Mouse (Mus musculus): ENCODE measurements around the gene Tshz2. TPM values are rescaled to one million over a fixed set of nuclear protein-coding genes. Genes with fewer than 3 reads are reported as not detected.

Tshz2 gene
- polyA plus RNA-seq, 1 experiment from 2014 or later: 3.4 TPM

DNA sequence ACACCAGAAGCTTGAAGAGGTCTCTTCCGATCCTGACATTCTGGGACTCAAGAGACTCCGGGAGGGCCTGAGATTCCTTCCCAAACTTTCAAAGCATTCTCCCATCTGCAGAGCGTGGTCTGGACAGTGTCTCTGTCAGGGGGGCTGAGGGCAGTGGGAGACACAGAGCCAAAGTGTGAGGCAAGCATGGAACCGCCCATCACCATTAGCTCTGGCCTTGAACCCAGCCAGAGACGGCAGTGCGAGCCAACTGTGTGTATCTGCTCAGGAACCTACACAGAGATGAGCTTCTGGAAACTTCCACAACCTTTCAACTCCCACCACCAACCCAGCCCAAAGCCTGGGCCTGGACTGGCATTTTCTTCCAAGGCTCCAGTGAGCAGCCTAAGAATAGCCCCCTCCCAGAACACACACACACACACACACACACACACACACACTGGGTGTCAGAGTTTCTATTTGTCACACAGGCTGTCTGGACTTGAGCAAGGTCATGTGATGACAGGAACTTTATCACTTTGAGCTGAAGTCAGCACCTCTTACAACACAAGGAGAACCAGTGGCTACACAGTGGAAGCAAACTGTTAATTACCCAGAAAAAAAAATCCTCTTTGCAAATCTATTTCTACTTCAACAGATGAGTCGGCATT is 67.2 kb downstream of the Tshz2 start:
- Histone ChIP-seq H3K4me3 (ENCODE audit: low read depth, low read length) (no peak overlapping the region), H3K36me3 (ENCODE audit: insufficient read depth, low read length) (no peaks in the 10 kb centered on the region), H3K4me1 (ENCODE audit: insufficient read depth, low read depth, low read length) (no peaks in the 10 kb centered on the region; the same call in 1 of the 2 replicates), H3K27ac (ENCODE audit: low read length) (no peak overlapping the region), H3K27me3 (replicated peaks; ENCODE audit: insufficient read depth, low read length) (no peaks in the 10 kb centered on the region), H3K9ac (replicated peaks; ENCODE audit: low read depth) (no peak overlapping the region), H3K9me3 (ENCODE audit: low read length) (no peaks in the 10 kb centered on the region), H3K4me2 (replicated peaks; ENCODE audit: low read depth, low read length) (no peak overlapping the region)
- ATAC-seq: peak; percentile 64
- TF ChIP-seq EP300 (IDR thresholded peaks at IDR 0.05): no peak
- no peak for TF ChIP-seq CTCF (IDR thresholded peaks at IDR 0.05)
- 40% methylated on average over 7 of the region's 7 CpGs for WGBS
- DNase-seq (ENCODE audit: low spot score): peak; percentile 59

DNA sequence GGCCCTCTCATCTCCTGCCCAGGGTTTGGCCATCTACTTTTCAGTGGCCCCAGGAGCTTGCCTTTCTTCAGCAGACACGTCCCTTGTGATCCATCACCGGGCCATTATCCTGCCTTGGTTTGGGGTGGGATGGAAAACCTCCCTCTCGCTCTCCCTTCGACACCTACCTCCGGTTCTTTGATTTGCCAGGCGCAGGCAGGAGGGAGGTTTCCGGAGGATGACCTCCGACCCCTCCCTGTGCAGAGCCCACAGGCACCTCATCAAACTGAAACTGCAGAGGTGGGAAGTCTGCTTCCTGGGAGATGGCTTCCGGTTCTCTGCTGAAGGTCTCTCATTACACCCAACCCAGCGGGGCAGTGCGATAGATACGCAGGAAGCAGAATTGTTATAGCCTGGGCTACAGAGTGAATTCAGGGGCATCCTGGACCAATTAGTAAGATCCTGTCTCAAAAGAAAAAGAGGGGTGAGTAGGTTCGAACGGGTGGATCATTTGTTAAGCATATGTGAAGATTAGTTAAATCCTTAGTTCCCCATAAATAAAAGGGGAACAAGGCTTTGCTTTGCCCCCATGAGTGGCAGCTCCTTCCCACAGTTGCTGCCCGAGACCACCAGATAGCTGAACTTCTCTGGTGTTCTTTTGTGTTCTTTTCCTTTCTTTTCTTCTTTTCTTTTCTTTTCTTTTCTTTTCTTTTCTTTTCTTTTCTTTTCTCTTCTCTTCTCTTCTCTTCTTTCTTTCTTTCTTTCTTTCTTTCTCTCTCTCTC is 70.1 kb downstream of the Tshz2 start:
- Histone ChIP-seq H3K27ac (ENCODE audit: low read length) (no peak overlapping the region), H3K4me1 (ENCODE audit: insufficient read depth, low read depth, low read length) (no peaks in the 10 kb centered on the region; the same call in 1 of the 2 replicates), H3K4me2 (replicated peaks; ENCODE audit: low read depth, low read length) (no peak overlapping the region), H3K9me3 (ENCODE audit: low read length) (no peaks in the 10 kb centered on the region), H3K27me3 (replicated peaks; ENCODE audit: insufficient read depth, low read length) (no peaks in the 10 kb centered on the region), H3K36me3 (ENCODE audit: insufficient read depth, low read length) (no peaks in the 10 kb centered on the region), H3K4me3 (ENCODE audit: low read depth, low read length) (no peak overlapping the region), H3K9ac (replicated peaks; ENCODE audit: low read depth) (no peak overlapping the region)
- DNase-seq (ENCODE audit: low spot score) (no peak), ATAC-seq (no peak)
- TF ChIP-seq EP300 (IDR thresholded peaks at IDR 0.05): no peak
- no peak for TF ChIP-seq CTCF (IDR thresholded peaks at IDR 0.05)
- WGBS: 54% methylated on average over 15 of the region's 15 CpGs

DNA sequence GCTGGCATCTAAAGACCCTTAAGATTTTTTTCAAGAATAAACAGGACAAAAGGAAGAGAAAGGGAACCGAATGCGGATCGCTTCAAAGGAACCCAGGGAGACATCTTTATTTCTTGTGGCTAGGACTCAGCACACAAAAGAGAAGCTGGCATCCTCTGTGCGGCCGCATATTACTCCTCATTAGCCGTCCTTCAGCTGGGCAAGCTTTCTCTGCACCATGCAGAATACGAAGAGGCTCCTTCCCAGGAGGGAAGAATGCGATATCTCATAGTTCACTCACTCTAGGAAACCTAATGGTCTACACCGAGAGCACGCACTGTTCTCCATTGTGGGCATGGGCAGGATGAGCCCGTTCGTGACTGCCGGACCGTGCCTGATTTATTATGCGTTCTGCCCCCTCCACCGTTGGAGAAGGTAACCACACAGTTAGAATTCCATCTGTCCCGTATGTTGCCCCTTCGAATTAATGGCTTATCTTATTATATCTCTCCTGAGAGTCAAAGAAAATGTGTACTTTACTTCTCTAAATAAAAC is 89.0 kb downstream of the Tshz2 start:
- H3K27ac ChIP-seq (ENCODE audit: low read length): no peak overlapping the region
- no peak for ATAC-seq
- H3K4me2 ChIP-seq (replicated peaks; ENCODE audit: low read depth, low read length): no peak overlapping the region
- no peaks in the 10 kb centered on the region for H3K27me3 ChIP-seq (replicated peaks; ENCODE audit: insufficient read depth, low read length)
- H3K9ac ChIP-seq (replicated peaks; ENCODE audit: low read depth): no peak overlapping the region
- TF ChIP-seq EP300 (IDR thresholded peaks at IDR 0.05) (no peak), CTCF (IDR thresholded peaks at IDR 0.05) (no peak)
- H3K9me3 ChIP-seq (ENCODE audit: low read length): no peaks in the 10 kb centered on the region
- H3K4me1 ChIP-seq (ENCODE audit: insufficient read depth, low read depth, low read length): peaks cover 6% of the 10 kb centered on the region; the same call in 1 of the 2 replicates
- H3K36me3 ChIP-seq (ENCODE audit: insufficient read depth, low read length): no peaks in the 10 kb centered on the region
- 62% methylated on average over 18 of the region's 18 CpGs for WGBS
- DNase-seq (ENCODE audit: low spot score): no peak
- H3K4me3 ChIP-seq (ENCODE audit: low read depth, low read length): no peak overlapping the region

DNA sequence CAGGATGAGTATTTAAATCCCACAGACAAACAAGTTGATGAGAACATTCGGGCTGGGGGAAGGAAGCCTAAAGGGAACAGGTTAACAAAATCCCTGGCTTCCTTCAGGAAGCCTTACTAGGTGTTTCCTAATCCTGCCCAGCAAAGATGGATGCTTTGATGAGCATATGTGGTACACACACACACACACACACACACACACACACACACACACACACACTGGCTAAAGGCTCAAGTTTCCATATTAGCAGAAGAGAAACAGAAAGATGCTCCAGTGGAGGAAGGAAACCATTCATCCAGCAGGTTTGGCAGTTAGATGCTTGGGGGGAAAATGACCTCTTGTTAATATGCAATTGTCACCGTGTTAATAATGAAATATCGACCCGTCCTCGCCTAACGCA is 89.5 kb downstream of the Tshz2 start:
- 62% methylated on average over 6 of the region's 6 CpGs for WGBS
- Histone ChIP-seq H3K9ac (replicated peaks; ENCODE audit: low read depth) (no peak overlapping the region), H3K4me2 (replicated peaks; ENCODE audit: low read depth, low read length) (no peak overlapping the region), H3K9me3 (ENCODE audit: low read length) (no peaks in the 10 kb centered on the region), H3K27me3 (replicated peaks; ENCODE audit: insufficient read depth, low read length) (no peaks in the 10 kb centered on the region), H3K4me1 (ENCODE audit: insufficient read depth, low read depth, low read length) (peaks cover 6% of the 10 kb centered on the region; the same call in 1 of the 2 replicates), H3K27ac (ENCODE audit: low read length) (no peak overlapping the region), H3K4me3 (ENCODE audit: low read depth, low read length) (no peak overlapping the region), H3K36me3 (ENCODE audit: insufficient read depth, low read length) (no peaks in the 10 kb centered on the region)
- ATAC-seq (no peak), DNase-seq (ENCODE audit: low spot score) (no peak)
- TF ChIP-seq CTCF (IDR thresholded peaks at IDR 0.05): no peak
- TF ChIP-seq EP300 (IDR thresholded peaks at IDR 0.05): peak; percentile 28; the same call in 1 of the 2 replicates

DNA sequence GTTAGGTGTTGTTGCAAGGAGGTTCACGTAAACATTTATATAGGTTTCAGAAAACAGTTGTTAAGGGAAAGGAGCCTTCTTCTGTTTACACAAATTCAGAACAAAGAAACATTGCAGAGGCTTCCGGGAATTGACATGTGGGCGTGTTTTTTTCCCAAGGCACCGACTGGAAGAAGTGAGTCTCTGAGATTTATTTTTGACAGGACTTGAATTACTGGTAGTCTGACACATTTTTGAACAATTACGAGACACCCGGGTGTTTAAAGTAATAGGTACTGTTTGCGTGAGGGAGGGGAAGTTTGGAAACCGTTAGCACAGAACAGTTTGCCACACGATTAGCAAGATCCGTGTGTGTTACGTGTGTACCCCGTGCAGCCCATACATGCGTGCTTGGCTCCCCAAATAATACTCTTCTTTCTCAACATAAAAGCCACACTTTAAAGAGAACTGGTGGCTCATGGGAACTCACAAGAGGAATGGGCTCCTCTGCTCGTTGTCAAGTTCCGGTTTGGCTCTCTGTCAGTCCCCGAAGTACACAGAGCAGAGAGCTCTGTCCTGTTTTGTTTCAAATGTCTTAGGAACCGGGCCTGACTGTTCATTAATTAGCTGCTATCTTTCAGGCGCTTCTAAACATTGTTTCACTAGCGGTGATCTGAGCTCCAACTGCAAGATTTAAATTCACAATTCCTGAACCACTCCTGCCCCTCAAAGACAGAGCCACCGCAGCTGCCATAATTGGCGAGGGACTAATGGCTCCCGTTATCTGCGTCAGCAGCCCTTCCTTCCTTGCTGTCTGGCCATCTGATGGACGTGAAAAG is 91.0 kb downstream of the Tshz2 start:
- Histone ChIP-seq H3K9ac (replicated peaks; ENCODE audit: low read depth) (no peak overlapping the region), H3K4me1 (ENCODE audit: insufficient read depth, low read depth, low read length) (peaks cover 6% of the 10 kb centered on the region; the same call in 1 of the 2 replicates)

More for the DNA sequence above, 91.0 kb downstream of the Tshz2 start:
- Histone ChIP-seq H3K4me3 (ENCODE audit: low read depth, low read length) (peak overlapping the region; percentile 5; the same call in 1 of the 2 replicates), H3K4me2 (replicated peaks; ENCODE audit: low read depth, low read length) (peak overlapping the region; percentile 45), H3K27ac (ENCODE audit: low read length) (peak overlapping the region; percentile 76), H3K9me3 (ENCODE audit: low read length) (no peaks in the 10 kb centered on the region), H3K27me3 (replicated peaks; ENCODE audit: insufficient read depth, low read length) (no peaks in the 10 kb centered on the region), H3K36me3 (ENCODE audit: insufficient read depth, low read length) (no peaks in the 10 kb centered on the region)
- DNase-seq (ENCODE audit: low spot score) (peak; percentile 85), ATAC-seq (peak; percentile 65)
- 22% methylated on average over 24 of the region's 24 CpGs for WGBS
- TF ChIP-seq CTCF (IDR thresholded peaks at IDR 0.05) (no peak), EP300 (IDR thresholded peaks at IDR 0.05) (peak; percentile 65)

All from lung, postnatal 0 days (tissue).